Mouse (Mus musculus): Measurements from ENCODE around the gene Bmt2. TPM values are rescaled to one million over a fixed set of nuclear protein-coding genes. Genes with fewer than 3 reads are reported as not detected.

Gene Bmt2
- total and polyA plus RNA-seq, 3 experiments: 2.0 to 40.5 (median 28.3) TPM

GRCm38 (mm10) chr6:13632571-13632970, 45.2 kb downstream of the Bmt2 start:
- ATAC-seq (ENCODE audit: extremely low read depth, insufficient number of reproducible peaks, low FRiP score, poor library complexity, severe bottlenecking): no peak
- DNase-seq (ENCODE audit: low spot score): no peak
- no peak overlapping the region for H3K4me3 ChIP-seq (ENCODE audit: low read depth, low read length)
- H3K9me3 ChIP-seq (replicated peaks): no peaks in the 10 kb centered on the region
- no peaks in the 10 kb centered on the region for H3K4me1 ChIP-seq (ENCODE audit: insufficient read depth, low read depth, low read length)
- TF ChIP-seq GATA2 (IDR thresholded peaks at IDR 0.05; ENCODE audit: borderline replicate concordance, low read depth, low read length) (no peak), GATA1 (IDR thresholded peaks at IDR 0.05; ENCODE audit: borderline replicate concordance, low read length) (no peak), CTCF (IDR thresholded peaks at IDR 0.05; ENCODE audit: low read depth, low read length) (no peak), POLR2AphosphoS5 (IDR thresholded peaks at IDR 0.05; ENCODE audit: insufficient replicate concordance, low read depth, low read length) (no peak), TAL1 (conservative IDR thresholded peaks at IDR 0.05; ENCODE audit: low read depth, low read length) (no peak)
- H3K36me3 ChIP-seq (replicated peaks): peaks cover 18% of the 10 kb centered on the region
- no peaks in the 10 kb centered on the region for H3K27me3 ChIP-seq (ENCODE audit: insufficient read depth, low read length)

GRCm38 (mm10) chr6:13630607-13631006, 47.2 kb downstream of the Bmt2 start:
- no peak overlapping the region for H3K4me3 ChIP-seq (ENCODE audit: low read depth, low read length)
- peaks cover 18% of the 10 kb centered on the region for H3K36me3 ChIP-seq (replicated peaks)

GRCm38 (mm10) chr6:13619618-13620017, 58.1 kb downstream of the Bmt2 start:
- Histone ChIP-seq H3K36me3 (replicated peaks) (peaks cover 11% of the 10 kb centered on the region), H3K4me1 (ENCODE audit: insufficient read depth, low read depth, low read length) (peaks cover 16% of the 10 kb centered on the region), H3K4me3 (ENCODE audit: low read depth, low read length) (no peak overlapping the region), H3K27me3 (ENCODE audit: insufficient read depth, low read length) (no peaks in the 10 kb centered on the region), H3K9me3 (replicated peaks) (no peaks in the 10 kb centered on the region)
- ATAC-seq (ENCODE audit: extremely low read depth, insufficient number of reproducible peaks, low FRiP score, poor library complexity, severe bottlenecking): no peak
- no peak for DNase-seq (ENCODE audit: low spot score)
- TF ChIP-seq GATA2 (IDR thresholded peaks at IDR 0.05; ENCODE audit: borderline replicate concordance, low read depth, low read length) (no peak), CTCF (IDR thresholded peaks at IDR 0.05; ENCODE audit: low read depth, low read length) (no peak), GATA1 (IDR thresholded peaks at IDR 0.05; ENCODE audit: borderline replicate concordance, low read length) (no peak), POLR2AphosphoS5 (IDR thresholded peaks at IDR 0.05; ENCODE audit: insufficient replicate concordance, low read depth, low read length) (no peak)

More at GRCm38 (mm10) chr6:13630607-13631006, 47.2 kb downstream of the Bmt2 start:
- Histone ChIP-seq H3K9me3 (replicated peaks) (no peaks in the 10 kb centered on the region), H3K4me1 (ENCODE audit: insufficient read depth, low read depth, low read length) (no peaks in the 10 kb centered on the region), H3K27me3 (ENCODE audit: insufficient read depth, low read length) (no peaks in the 10 kb centered on the region)
- ATAC-seq (ENCODE audit: extremely low read depth, insufficient number of reproducible peaks, low FRiP score, poor library complexity, severe bottlenecking) (no peak), DNase-seq (ENCODE audit: low spot score) (no peak)
- no peak for TF ChIP-seq GATA1 (IDR thresholded peaks at IDR 0.05; ENCODE audit: borderline replicate concordance, low read length)
- TF ChIP-seq TAL1 (conservative IDR thresholded peaks at IDR 0.05; ENCODE audit: low read depth, low read length): no peak
- no peak for TF ChIP-seq CTCF (IDR thresholded peaks at IDR 0.05; ENCODE audit: low read depth, low read length)
- no peak for TF ChIP-seq POLR2AphosphoS5 (IDR thresholded peaks at IDR 0.05; ENCODE audit: insufficient replicate concordance, low read depth, low read length)
- no peak for TF ChIP-seq GATA2 (IDR thresholded peaks at IDR 0.05; ENCODE audit: borderline replicate concordance, low read depth, low read length)

DNA sequence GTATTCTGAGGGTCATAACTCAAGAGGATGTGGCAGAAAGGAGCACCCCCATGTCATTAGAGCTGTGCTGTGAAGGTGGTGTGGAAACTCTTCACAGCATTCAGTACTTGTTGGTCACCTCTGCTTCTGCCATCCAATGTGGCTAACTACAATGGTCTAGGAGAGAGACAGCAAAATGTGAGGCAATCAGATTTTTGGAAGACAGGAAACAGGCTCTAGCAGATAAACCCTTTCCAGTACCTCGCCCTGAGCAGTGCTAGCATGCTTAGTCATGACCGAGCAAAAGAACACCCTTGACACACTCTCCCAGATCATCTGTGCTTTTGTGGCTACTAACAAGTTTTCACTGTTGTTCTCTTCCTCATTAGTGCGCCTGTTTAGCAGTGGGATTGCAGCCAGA, 60.7 kb downstream of the Bmt2 start:
- H3K27me3 ChIP-seq (ENCODE audit: insufficient read depth, low read length): no peaks in the 10 kb centered on the region
- no peak for TF ChIP-seq GATA2 (IDR thresholded peaks at IDR 0.05; ENCODE audit: borderline replicate concordance, low read depth, low read length)
- ATAC-seq (ENCODE audit: extremely low read depth, insufficient number of reproducible peaks, low FRiP score, poor library complexity, severe bottlenecking) (peak; percentile 88), DNase-seq (ENCODE audit: low spot score) (no peak)
- no peak overlapping the region for H3K4me3 ChIP-seq (ENCODE audit: low read depth, low read length)
- no peaks in the 10 kb centered on the region for H3K9me3 ChIP-seq (replicated peaks)
- peaks cover 16% of the 10 kb centered on the region for H3K4me1 ChIP-seq (ENCODE audit: insufficient read depth, low read depth, low read length)
- peaks cover 3% of the 10 kb centered on the region for H3K36me3 ChIP-seq (replicated peaks)

GRCm38 (mm10) chr6:13614568-13614967, 63.2 kb downstream of the Bmt2 start:
- Histone ChIP-seq H3K27me3 (ENCODE audit: insufficient read depth, low read length) (no peaks in the 10 kb centered on the region), H3K9me3 (replicated peaks) (no peaks in the 10 kb centered on the region), H3K4me3 (ENCODE audit: low read depth, low read length) (no peak overlapping the region), H3K36me3 (replicated peaks) (no peaks in the 10 kb centered on the region), H3K4me1 (ENCODE audit: insufficient read depth, low read depth, low read length) (peaks cover 28% of the 10 kb centered on the region)
- DNase-seq (ENCODE audit: low spot score): no peak
- ATAC-seq (ENCODE audit: extremely low read depth, insufficient number of reproducible peaks, low FRiP score, poor library complexity, severe bottlenecking): no peak
- no peak for TF ChIP-seq POLR2AphosphoS5 (IDR thresholded peaks at IDR 0.05; ENCODE audit: insufficient replicate concordance, low read depth, low read length)
- no peak for TF ChIP-seq GATA1 (IDR thresholded peaks at IDR 0.05; ENCODE audit: borderline replicate concordance, low read length)
- no peak for TF ChIP-seq CTCF (IDR thresholded peaks at IDR 0.05; ENCODE audit: low read depth, low read length)
- TF ChIP-seq GATA2 (IDR thresholded peaks at IDR 0.05; ENCODE audit: borderline replicate concordance, low read depth, low read length): no peak
- no peak for TF ChIP-seq TAL1 (conservative IDR thresholded peaks at IDR 0.05; ENCODE audit: low read depth, low read length)

GRCm38 (mm10) chr6:13613671-13614070, 64.1 kb downstream of the Bmt2 start:
- no peak for ATAC-seq (ENCODE audit: extremely low read depth, insufficient number of reproducible peaks, low FRiP score, poor library complexity, severe bottlenecking)
- Histone ChIP-seq H3K27me3 (ENCODE audit: insufficient read depth, low read length) (no peaks in the 10 kb centered on the region), H3K36me3 (replicated peaks) (no peaks in the 10 kb centered on the region), H3K9me3 (replicated peaks) (no peaks in the 10 kb centered on the region), H3K4me1 (ENCODE audit: insufficient read depth, low read depth, low read length) (peaks cover 36% of the 10 kb centered on the region), H3K4me3 (ENCODE audit: low read depth, low read length) (no peak overlapping the region)
- TF ChIP-seq GATA2 (IDR thresholded peaks at IDR 0.05; ENCODE audit: borderline replicate concordance, low read depth, low read length) (no peak), POLR2AphosphoS5 (IDR thresholded peaks at IDR 0.05; ENCODE audit: insufficient replicate concordance, low read depth, low read length) (no peak), GATA1 (IDR thresholded peaks at IDR 0.05; ENCODE audit: borderline replicate concordance, low read length) (no peak), CTCF (IDR thresholded peaks at IDR 0.05; ENCODE audit: low read depth, low read length) (no peak), TAL1 (conservative IDR thresholded peaks at IDR 0.05; ENCODE audit: low read depth, low read length) (no peak)
- DNase-seq (ENCODE audit: low spot score): no peak

- Histone ChIP-seq H3K9me3 (replicated peaks) (no peaks in the 10 kb centered on the region), H3K27me3 (ENCODE audit: insufficient read depth, low read length) (no peaks in the 10 kb centered on the region), H3K4me1 (ENCODE audit: insufficient read depth, low read depth, low read length) (peaks cover 33% of the 10 kb centered on the region), H3K36me3 (replicated peaks) (no peaks in the 10 kb centered on the region), H3K4me3 (ENCODE audit: low read depth, low read length) (no peak overlapping the region)
- DNase-seq (ENCODE audit: low spot score) (no peak), ATAC-seq (ENCODE audit: extremely low read depth, insufficient number of reproducible peaks, low FRiP score, poor library complexity, severe bottlenecking) (peak; percentile 25; the same call in 1 of the 2 replicates)
- TF ChIP-seq POLR2AphosphoS5 (IDR thresholded peaks at IDR 0.05; ENCODE audit: insufficient replicate concordance, low read depth, low read length): no peak
- no peak for TF ChIP-seq TAL1 (conservative IDR thresholded peaks at IDR 0.05; ENCODE audit: low read depth, low read length)
- no peak for TF ChIP-seq GATA2 (IDR thresholded peaks at IDR 0.05; ENCODE audit: borderline replicate concordance, low read depth, low read length)
- TF ChIP-seq CTCF (IDR thresholded peaks at IDR 0.05; ENCODE audit: low read depth, low read length): no peak
- TF ChIP-seq GATA1 (IDR thresholded peaks at IDR 0.05; ENCODE audit: borderline replicate concordance, low read length): no peak
Measured at GRCm38 (mm10) chr6:13610869-13611268, 66.9 kb downstream of the Bmt2 start.
